Mouse (Mus musculus) cortical plate, adult 2 months (tissue): ENCODE data around the gene Ptger4.

Experiments
- CTCF ChIP-seq: fragments of 200-500 bp; IDR thresholded peaks from 2 replicates; pipeline ENCODE4 v1.5.1; 2011; ENCODE audit warnings: mild to moderate bottlenecking, control low read depth, low read length; ENCODE audit not compliant: insufficient read depth; ENCODE audit errors: extremely low read depth
- POLR2A ChIP-seq: fragments of 200-500 bp; IDR thresholded peaks from 2 replicates; pipeline ENCODE4 v1.6.1; 2011; ENCODE audit warnings: mild to moderate bottlenecking, low read length, control low read depth; ENCODE audit not compliant: insufficient read depth; ENCODE audit errors: extremely low read depth

GRCm38 (mm10) chr15:5281316-5281715, 37.3 kb upstream of the Ptger4 start:
- TF ChIP-seq POLR2A (no peak), CTCF (no peak)
